Mouse (Mus musculus): Measurements from ENCODE around the gene Snapc5.

GRCm38 (mm10) chr9:64221480-64221879 lies 42.4 kb downstream of the Snapc5 start:
- TF ChIP-seq CTCF (IDR thresholded peaks at IDR 0.05; ENCODE audit: low read depth, low read length) = no peak
- no peak for TF ChIP-seq EP300 (IDR thresholded peaks at IDR 0.05; ENCODE audit: insufficient read depth, low read depth, low read length)
